Mouse (Mus musculus): Measurements from ENCODE around the gene Gm42791. TPM values are rescaled to one million over a fixed set of nuclear protein-coding genes. Genes with fewer than 3 reads are reported as not detected.
A peak's percentile ranks its signal among the peaks of the same experiment; 100 is the strongest.

Gene Gm42791
- polyA plus RNA-seq, 1 experiment from 2014 or later = 0.42 TPM

DNA sequence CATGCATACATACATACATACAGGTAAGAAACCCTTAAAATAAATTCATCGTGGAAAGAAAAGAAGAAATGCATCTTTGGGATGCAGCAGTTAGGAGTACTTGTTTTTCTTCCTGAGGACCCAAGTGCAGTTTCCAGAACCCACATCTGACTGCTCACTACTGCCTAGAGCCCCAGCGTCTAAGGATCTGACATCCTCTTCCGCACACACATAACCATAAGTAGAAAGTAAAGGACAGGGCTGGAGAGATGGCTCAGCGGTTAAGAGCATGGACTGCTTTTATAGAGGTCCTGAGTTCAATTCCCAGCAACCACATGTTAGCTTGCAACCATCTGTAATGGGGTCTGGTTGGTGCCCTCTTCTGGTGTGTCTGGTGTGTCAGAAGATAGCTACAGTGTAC, 37.5 kb upstream of the Gm42791 start:
- 91% methylated on average over 4 of the region's 4 CpGs for WGBS (ENCODE audit: insufficient replicate concordance)
- Histone ChIP-seq H3K27ac (ENCODE audit: low read depth) (no peak overlapping the region), H3K9ac (replicated peaks) (no peak overlapping the region), H3K4me3 (ENCODE audit: low read depth, low read length) (no peak overlapping the region), H3K36me3 (replicated peaks; ENCODE audit: insufficient read depth, low read length) (no peaks in the 10 kb centered on the region), H3K9me3 (ENCODE audit: low read length) (peaks cover 5% of the 10 kb centered on the region), H3K4me2 (ENCODE audit: low read depth, low read length) (no peak overlapping the region), H3K27me3 (ENCODE audit: insufficient read depth, low read length) (no peaks in the 10 kb centered on the region), H3K4me1 (ENCODE audit: insufficient read depth) (peaks cover 18% of the 10 kb centered on the region)
- DNase-seq = no peak
- ATAC-seq = no peak
- no peak for TF ChIP-seq CTCF (IDR thresholded peaks at IDR 0.05; ENCODE audit: low read depth)

DNA sequence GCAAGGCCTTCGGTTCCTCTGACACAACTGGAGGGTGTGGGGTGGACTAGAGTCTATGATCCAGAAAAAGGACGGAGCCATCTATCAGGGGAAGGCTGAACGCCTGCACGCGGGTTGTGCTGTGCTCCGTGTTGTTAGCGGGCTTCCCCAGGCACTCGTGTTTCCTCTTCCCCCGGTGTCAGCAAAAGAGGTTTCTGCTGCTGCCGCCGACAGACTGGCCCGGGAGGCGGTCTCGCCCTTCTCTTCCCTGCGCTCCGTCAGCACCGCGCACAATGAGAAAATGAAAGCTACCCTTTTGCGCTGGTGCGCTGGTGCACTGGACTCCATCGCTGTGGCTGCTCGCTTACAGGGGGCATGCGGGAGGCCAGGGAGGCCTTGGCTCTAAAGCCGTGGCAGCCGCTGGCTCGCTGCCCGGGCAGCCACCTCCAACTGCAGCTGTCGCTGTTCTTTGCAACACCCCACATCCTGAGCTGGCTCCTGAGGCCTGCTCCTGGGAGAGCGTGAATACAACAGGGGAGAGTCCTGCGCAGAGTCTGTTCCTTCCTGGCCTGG, 36.3 kb upstream of the Gm42791 start:
- Histone ChIP-seq H3K27me3 (ENCODE audit: insufficient read depth, low read length) (no peaks in the 10 kb centered on the region), H3K36me3 (replicated peaks; ENCODE audit: insufficient read depth, low read length) (no peaks in the 10 kb centered on the region), H3K4me3 (ENCODE audit: low read depth, low read length) (peak overlapping the region; percentile 55), H3K9ac (replicated peaks) (peak overlapping the region; percentile 75), H3K9me3 (ENCODE audit: low read length) (no peaks in the 10 kb centered on the region), H3K4me2 (ENCODE audit: low read depth, low read length) (peak overlapping the region; percentile 85), H3K4me1 (ENCODE audit: insufficient read depth) (peaks cover 18% of the 10 kb centered on the region), H3K27ac (ENCODE audit: low read depth) (peak overlapping the region; percentile 89)
- WGBS (ENCODE audit: insufficient replicate concordance) = 2% methylated on average over 30 of the region's 30 CpGs
- TF ChIP-seq CTCF (IDR thresholded peaks at IDR 0.05; ENCODE audit: low read depth) = no peak
- no peak for TF ChIP-seq EP300 (IDR thresholded peaks at IDR 0.05; ENCODE audit: low read depth)
- peak; percentile 69 for DNase-seq
- ATAC-seq = peak; percentile 75

GRCm38 (mm10) chr5:149030103-149030502, 35.2 kb upstream of the Gm42791 start:
- Histone ChIP-seq H3K4me2 (ENCODE audit: low read depth, low read length) (no peak overlapping the region), H3K9me3 (ENCODE audit: low read length) (no peaks in the 10 kb centered on the region), H3K4me3 (ENCODE audit: low read depth, low read length) (no peak overlapping the region), H3K36me3 (replicated peaks; ENCODE audit: insufficient read depth, low read length) (no peaks in the 10 kb centered on the region), H3K27me3 (ENCODE audit: insufficient read depth, low read length) (no peaks in the 10 kb centered on the region), H3K27ac (ENCODE audit: low read depth) (no peak overlapping the region), H3K4me1 (ENCODE audit: insufficient read depth) (peaks cover 18% of the 10 kb centered on the region), H3K9ac (replicated peaks) (no peak overlapping the region)
- WGBS (ENCODE audit: insufficient replicate concordance) = 51% methylated on average over 2 of the region's 2 CpGs
- ATAC-seq (no peak), DNase-seq (no peak)
- TF ChIP-seq CTCF (IDR thresholded peaks at IDR 0.05; ENCODE audit: low read depth) (no peak), EP300 (IDR thresholded peaks at IDR 0.05; ENCODE audit: low read depth) (no peak)

DNA sequence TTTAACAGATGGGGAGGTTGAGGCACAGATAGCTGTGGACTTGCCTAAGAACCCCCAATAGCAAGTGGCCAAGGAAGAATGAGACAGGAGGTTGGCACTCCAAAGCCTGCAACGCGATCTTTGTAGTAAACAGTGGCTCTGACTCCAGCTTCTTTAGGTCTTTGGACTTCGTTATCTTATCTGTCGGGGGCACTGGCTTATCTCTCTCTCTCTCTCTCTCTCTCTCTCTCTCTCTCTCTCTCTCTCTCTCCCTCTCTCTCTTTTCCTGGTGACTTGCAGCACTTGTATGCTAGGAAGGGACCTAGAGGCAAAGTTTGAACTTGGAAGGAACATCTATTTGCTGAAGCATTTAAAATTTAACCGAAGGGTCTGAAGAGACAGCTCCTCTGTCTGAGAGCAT, 33.4 kb upstream of the Gm42791 start:
- no peak overlapping the region for H3K27ac ChIP-seq (ENCODE audit: low read depth)
- 33% methylated on average over 5 of the region's 5 CpGs for WGBS (ENCODE audit: insufficient replicate concordance)
- peaks cover 18% of the 10 kb centered on the region for H3K4me1 ChIP-seq (ENCODE audit: insufficient read depth)
- H3K36me3 ChIP-seq (replicated peaks; ENCODE audit: insufficient read depth, low read length) = no peaks in the 10 kb centered on the region
- no peak overlapping the region for H3K4me2 ChIP-seq (ENCODE audit: low read depth, low read length)
- no peaks in the 10 kb centered on the region for H3K27me3 ChIP-seq (ENCODE audit: insufficient read depth, low read length)
- TF ChIP-seq EP300 (IDR thresholded peaks at IDR 0.05; ENCODE audit: low read depth) = no peak
- no peak for TF ChIP-seq CTCF (IDR thresholded peaks at IDR 0.05; ENCODE audit: low read depth)
- H3K9ac ChIP-seq (replicated peaks) = no peak overlapping the region
- ATAC-seq (no peak), DNase-seq (no peak)
- H3K9me3 ChIP-seq (ENCODE audit: low read length) = no peaks in the 10 kb centered on the region
- no peak overlapping the region for H3K4me3 ChIP-seq (ENCODE audit: low read depth, low read length)

- no peak for DNase-seq
- no peak overlapping the region for H3K4me2 ChIP-seq (ENCODE audit: low read depth, low read length)
- H3K9ac ChIP-seq (replicated peaks) = no peak overlapping the region
- H3K27ac ChIP-seq (ENCODE audit: low read depth) = no peak overlapping the region
- no peaks in the 10 kb centered on the region for H3K27me3 ChIP-seq (ENCODE audit: insufficient read depth, low read length)
- WGBS (ENCODE audit: insufficient replicate concordance) = 79% methylated on average over 8 of the region's 8 CpGs
- H3K9me3 ChIP-seq (ENCODE audit: low read length) = no peaks in the 10 kb centered on the region
- TF ChIP-seq CTCF (IDR thresholded peaks at IDR 0.05; ENCODE audit: low read depth) = peak; percentile 26; the same call in 1 of the 2 replicates
- no peak for TF ChIP-seq EP300 (IDR thresholded peaks at IDR 0.05; ENCODE audit: low read depth)
- ATAC-seq = no peak
- H3K4me1 ChIP-seq (ENCODE audit: insufficient read depth) = peaks cover 18% of the 10 kb centered on the region
- H3K4me3 ChIP-seq (ENCODE audit: low read depth, low read length) = no peak overlapping the region
- H3K36me3 ChIP-seq (replicated peaks; ENCODE audit: insufficient read depth, low read length) = no peaks in the 10 kb centered on the region
These were observed 32.4 kb upstream of the Gm42791 start for GRCm38 (mm10) chr5:149027389-149027788.

DNA sequence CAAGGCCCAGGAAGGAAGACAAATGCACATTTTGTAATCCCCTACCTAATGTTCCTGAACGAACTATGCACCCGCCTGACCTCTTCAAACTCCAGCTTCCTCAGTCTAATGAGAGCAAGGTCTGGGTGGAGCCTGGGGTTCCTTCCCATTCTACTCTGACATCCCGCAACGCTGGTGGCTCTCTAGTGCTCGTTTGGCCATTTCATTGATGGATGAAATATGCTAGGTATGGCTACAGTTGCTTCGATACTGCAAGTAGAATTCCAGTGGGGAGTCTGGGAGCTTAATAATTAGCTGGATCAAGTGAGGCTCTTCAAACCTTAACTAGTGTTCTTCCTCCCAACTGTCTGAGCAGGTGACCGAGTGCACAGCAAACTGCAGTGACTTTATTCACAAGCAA, 26.2 kb upstream of the Gm42791 start:
- ATAC-seq = no peak

DNA sequence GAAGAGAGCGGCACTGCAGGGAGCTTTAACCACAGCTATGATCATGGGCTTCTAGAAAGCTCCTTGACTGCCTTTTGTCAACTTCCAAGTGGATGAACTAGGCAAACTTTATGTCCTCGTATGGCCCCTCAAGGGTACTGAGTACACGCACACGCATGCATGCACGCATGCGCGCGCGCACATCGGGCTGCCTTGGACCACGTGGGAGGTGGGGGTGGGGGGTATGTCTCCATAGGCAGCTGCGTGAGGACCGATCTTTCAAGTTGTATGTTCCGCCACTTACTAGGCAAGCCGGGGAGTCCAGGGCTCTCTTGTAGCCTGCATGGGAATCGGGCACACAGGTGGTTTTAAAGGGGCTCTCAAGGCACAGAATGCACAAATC, 25.7 kb upstream of the Gm42791 start:
- H3K4me1 ChIP-seq (ENCODE audit: insufficient read depth) = peaks cover 12% of the 10 kb centered on the region
- H3K4me3 ChIP-seq (ENCODE audit: low read depth, low read length) = no peak overlapping the region
- no peaks in the 10 kb centered on the region for H3K27me3 ChIP-seq (ENCODE audit: insufficient read depth, low read length)
- no peak overlapping the region for H3K27ac ChIP-seq (ENCODE audit: low read depth)
- no peak overlapping the region for H3K9ac ChIP-seq (replicated peaks)
- H3K9me3 ChIP-seq (ENCODE audit: low read length) = no peaks in the 10 kb centered on the region
- H3K36me3 ChIP-seq (replicated peaks; ENCODE audit: insufficient read depth, low read length) = no peaks in the 10 kb centered on the region
- ATAC-seq (no peak), DNase-seq (no peak)
- TF ChIP-seq EP300 (IDR thresholded peaks at IDR 0.05; ENCODE audit: low read depth) (no peak), CTCF (IDR thresholded peaks at IDR 0.05; ENCODE audit: low read depth) (no peak)
- WGBS (ENCODE audit: insufficient replicate concordance) = 61% methylated on average over 16 of the region's 16 CpGs
- peak overlapping the region; percentile 59 for H3K4me2 ChIP-seq (ENCODE audit: low read depth, low read length)

More for the DNA sequence above, 26.2 kb upstream of the Gm42791 start:
- Histone ChIP-seq H3K4me2 (ENCODE audit: low read depth, low read length) (peak overlapping the region; percentile 59), H3K4me1 (ENCODE audit: insufficient read depth) (peaks cover 8% of the 10 kb centered on the region; the same call in 1 of the 2 replicates), H3K27ac (ENCODE audit: low read depth) (no peak overlapping the region), H3K4me3 (ENCODE audit: low read depth, low read length) (no peak overlapping the region), H3K36me3 (replicated peaks; ENCODE audit: insufficient read depth, low read length) (no peaks in the 10 kb centered on the region), H3K9me3 (ENCODE audit: low read length) (no peaks in the 10 kb centered on the region), H3K9ac (replicated peaks) (no peak overlapping the region), H3K27me3 (ENCODE audit: insufficient read depth, low read length) (no peaks in the 10 kb centered on the region)
- TF ChIP-seq CTCF (IDR thresholded peaks at IDR 0.05; ENCODE audit: low read depth) (no peak), EP300 (IDR thresholded peaks at IDR 0.05; ENCODE audit: low read depth) (no peak)
- 22% methylated on average over 7 of the region's 7 CpGs for whole genome bisulfite sequencing (ENCODE audit: insufficient replicate concordance)
- no peak for DNase-seq

All from liver, postnatal 0 days (tissue).